Mouse (Mus musculus): Measurements from ENCODE around the gene Hist1h4c.
"Not testable (repeated sequence)": the region's sequence is repeated elsewhere in the genome, so short reads cannot be mapped to it uniquely, and the experiment has no call there.

The Hist1h4c gene

DNA sequence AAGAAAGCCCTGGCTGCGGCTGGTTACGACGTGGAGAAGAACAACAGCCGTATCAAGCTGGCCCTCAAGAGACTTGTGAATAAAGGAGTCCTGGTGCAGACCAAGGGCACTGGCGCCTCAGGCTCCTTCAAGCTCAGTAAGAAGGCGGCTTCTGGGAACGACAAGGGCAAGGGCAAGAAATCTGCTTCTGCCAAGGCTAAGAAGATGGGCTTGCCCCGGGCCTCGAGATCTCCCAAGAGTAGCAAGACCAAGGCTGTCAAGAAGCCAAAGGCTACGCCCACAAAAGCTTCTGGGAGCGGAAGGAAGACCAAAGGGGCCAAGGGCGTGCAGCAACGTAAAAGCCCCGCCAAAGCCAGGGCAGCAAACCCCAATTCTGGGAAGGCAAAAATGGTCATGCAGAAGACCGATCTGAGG lies 2.2 kb downstream of the Hist1h4c start:
- no peak for DNase-seq (ENCODE audit: low spot score in 2 of 2)

DNA sequence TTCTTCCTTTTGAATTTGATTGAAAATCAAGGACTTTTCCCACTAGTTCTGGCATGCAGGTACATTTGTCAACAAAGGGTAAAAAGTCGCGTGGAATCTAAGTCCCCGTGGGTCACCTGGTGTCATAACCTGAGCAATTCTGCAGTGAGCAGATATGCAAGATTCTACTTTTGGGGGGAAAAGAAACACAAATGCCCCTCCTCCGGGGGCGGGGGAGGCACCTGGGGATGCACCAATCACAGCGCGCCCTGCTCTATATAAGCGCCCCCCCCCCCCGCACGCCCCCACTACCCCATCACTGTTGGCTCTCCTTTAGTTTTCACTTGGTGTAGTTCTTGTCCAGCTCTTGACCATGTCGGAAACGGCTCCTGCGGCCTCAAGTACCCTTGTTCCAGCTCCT lies 2.7 kb downstream of the Hist1h4c start, which contains the start of gene Hist1h1t:
TSS of gene Hist1h1t (plus strand) at position 301 of the 400 bp plus-strand sequence.
- no peak for DNase-seq (ENCODE audit: low spot score in 2 of 2)

GRCm38 (mm10) chr13:23694956-23695355 lies 3.3 kb downstream of the Hist1h4c start:
- DNase-seq (ENCODE audit: low spot score in 2 of 2) = no peak

- DNase-seq (ENCODE audit: low spot score in 2 of 2) = no peak
Measured at GRCm38 (mm10) chr13:23693856-23694440, 4.3 kb downstream of the Hist1h4c start.

DNA sequence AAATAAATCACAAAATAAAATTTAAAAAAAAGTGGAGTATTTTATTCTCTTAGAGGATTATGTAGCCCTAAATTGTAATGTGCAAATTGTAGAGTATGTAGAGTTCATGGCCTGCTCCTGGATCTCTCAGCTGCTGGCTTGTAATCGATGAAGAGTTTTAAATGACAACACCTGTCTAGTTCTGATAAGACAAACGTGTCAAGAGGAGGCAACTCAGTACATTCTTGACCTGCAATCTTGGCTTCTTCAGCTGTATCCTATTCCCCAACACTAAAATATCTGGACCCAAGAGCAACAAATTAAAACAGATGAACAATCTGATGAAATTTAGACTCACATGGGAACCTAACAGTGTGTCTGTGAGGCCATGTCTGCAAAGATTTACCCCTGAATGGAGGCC lies 8.8 kb downstream of the Hist1h4c start:
- DNase-seq (ENCODE audit: low spot score in 2 of 2) = no peak

- no peak for DNase-seq (ENCODE audit: low spot score in 2 of 2)
Measured at GRCm38 (mm10) chr13:23688956-23689355, 9.3 kb downstream of the Hist1h4c start.

DNA sequence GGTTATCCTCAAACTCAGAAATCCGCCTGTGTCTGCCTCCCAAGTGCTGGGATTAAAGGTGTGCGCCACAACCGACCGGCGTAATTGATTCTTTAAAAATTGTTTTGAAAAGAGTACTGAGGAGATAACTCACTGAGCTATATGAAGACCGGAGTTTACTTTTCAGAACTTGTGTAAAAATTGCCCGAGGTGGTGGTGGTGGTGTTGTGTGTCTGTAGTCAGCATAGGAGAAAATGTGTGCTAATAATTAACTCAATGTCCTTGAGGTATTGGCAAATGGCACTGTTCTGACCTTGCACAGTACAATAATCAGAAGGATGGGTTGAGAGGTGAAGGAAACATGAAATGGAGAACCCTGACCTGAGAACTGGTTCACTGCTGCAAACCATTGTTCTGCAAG lies 10.3 kb downstream of the Hist1h4c start:
- DNase-seq (ENCODE audit: low spot score in 2 of 2) = no peak

DNA sequence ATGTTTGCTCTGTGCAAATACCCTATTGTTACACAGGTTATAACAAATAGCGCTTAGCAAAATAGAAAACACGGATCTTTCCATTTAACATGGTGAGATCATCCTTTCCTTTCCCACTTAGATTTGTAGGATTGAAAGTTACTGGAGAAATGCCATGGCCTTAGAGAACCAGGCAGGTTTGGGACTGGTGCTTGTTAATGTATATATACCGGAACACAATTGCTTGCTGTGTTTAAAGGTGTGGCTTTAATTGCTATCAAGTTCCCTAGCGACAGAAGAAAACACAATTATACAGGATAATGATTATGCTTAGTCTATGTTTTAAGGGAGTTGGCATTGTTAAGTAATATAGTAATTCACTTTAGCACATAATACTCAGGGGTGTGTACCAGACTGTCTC lies 11.1 kb downstream of the Hist1h4c start:
- no peak for DNase-seq (ENCODE audit: low spot score in 2 of 2)

DNA sequence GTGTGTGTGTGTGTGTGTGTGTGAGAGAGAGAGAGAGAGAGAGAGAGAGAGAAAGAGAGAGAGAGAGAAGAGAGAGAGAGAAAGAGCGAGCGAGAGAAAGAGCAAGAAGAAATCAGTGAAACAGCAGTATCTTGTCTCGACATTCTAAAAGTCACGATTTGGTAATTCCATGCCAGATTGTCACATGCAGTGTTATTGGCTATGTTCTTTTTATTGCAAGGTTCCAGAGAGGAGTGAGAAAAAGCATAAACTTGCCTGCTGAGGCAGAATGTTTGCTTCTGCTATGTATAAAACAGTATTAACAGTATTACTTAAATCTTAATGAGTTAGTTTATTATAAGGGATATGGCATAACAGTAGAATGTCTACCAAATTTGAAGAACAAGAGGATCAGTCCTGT lies 12.3 kb downstream of the Hist1h4c start:
- no peak for DNase-seq (ENCODE audit: low spot score in 2 of 2)

GRCm38 (mm10) chr13:23685121-23685861 lies 13.0 kb downstream of the Hist1h4c start:
- no peak for DNase-seq (ENCODE audit: low spot score in 2 of 2)

- DNase-seq (ENCODE audit: low spot score in 2 of 2) = peak in 1 of 2 experiments; percentile 40
Measured at GRCm38 (mm10) chr13:23684295-23684945, 13.8 kb downstream of the Hist1h4c start.

DNA sequence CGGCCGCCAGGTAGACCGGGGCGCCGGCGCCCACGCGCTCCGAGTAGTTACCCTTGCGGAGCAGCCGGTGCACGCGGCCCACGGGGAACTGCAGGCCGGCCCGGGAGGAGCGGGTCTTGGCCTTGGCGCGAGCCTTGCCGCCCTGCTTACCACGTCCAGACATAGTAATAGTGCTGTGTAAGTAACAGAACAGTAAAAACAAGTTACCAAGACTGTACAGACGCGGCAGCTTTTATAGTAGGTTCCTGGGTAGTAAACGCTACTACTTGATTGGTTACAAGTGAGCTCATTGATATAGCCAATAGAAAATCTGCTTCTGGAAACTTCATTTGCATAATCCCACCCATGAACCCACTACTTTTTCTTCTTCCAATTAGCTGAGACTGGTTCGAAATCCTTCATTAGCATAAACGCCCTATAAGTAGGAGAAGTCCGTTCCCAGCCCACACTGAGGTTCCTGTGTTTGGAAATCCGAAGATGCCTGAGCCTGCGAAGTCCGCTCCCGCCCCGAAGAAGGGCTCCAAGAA lies 14.4 kb downstream of the Hist1h4c start, which contains the start of the genes Hist1h2ac and Hist1h2bc:
TSS of gene Hist1h2ac (minus strand) at position 194 of the 527 bp plus-strand sequence.
TSS of gene Hist1h2bc (plus strand) at position 445 of the 527 bp plus-strand sequence.
- peak; percentile 94 to 98 for DNase-seq (ENCODE audit: low spot score in 2 of 2)

DNA sequence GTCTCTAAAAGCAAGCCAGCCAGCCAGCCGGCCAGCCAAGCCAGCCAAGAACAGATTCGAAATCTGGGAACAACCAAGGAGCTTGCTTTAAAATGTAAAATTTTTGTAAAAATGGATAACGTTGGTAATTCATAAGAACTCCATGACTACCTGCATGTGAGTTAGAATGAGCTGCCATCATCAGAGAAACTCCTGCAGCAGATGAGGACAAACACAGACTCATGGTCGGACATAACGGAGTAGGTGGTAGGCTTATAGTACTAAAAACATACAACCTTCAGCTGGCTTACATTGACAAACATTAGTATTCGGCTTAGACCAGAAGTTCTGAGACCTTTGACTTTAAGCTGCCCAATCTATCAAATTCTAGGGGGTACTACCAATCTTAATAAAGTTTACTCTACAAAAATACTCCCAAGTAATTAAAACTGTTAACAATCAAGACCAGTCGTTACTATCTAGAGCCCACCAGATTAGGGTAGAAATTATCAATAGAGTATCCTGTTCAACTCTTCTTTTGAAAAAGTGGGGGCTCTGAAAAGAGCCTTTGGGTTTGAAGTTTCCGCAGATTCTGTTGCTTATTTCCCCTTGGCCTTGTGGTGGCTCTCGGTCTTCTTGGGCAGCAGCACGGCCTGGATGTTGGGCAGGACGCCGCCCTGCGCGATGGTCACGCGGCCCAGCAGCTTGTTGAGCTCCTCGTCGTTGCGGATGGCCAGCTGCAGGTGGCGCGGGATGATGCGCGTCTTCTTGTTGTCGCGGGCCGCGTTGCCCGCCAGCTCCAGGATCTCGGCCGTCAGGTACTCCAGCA lies 15.1 kb downstream of the Hist1h4c start:
- DNase-seq (ENCODE audit: low spot score in 2 of 2) = not testable (repeated sequence)

GRCm38 (mm10) chr13:23682623-23682946 lies 15.7 kb downstream of the Hist1h4c start:
- no peak for DNase-seq (ENCODE audit: low spot score in 2 of 2)

GRCm38 (mm10) chr13:23681990-23682582 lies 16.2 kb downstream of the Hist1h4c start:
- DNase-seq (ENCODE audit: low spot score in 2 of 2) = no peak

GRCm38 (mm10) chr13:23662536-23662935 lies 35.7 kb downstream of the Hist1h4c start:
- DNase-seq (ENCODE audit: low spot score in 2 of 2) = no peak

- DNase-seq (ENCODE audit: low spot score in 2 of 2) = no peak
Measured at GRCm38 (mm10) chr13:23659636-23660366, 38.5 kb downstream of the Hist1h4c start.
